Mouse (Mus musculus): ENCODE measurements around the gene Ccdc54. TPM values are rescaled to one million over a fixed set of nuclear protein-coding genes. Genes with fewer than 3 reads are reported as not detected.

The Ccdc54 gene
- polyA plus RNA-seq, 1 experiment = not detected

GRCm38 (mm10) chr16:50596171-50596570 is 5.2 kb upstream of the Ccdc54 start:
- Histone ChIP-seq H3K4me1 (ENCODE audit: control insufficient read depth, insufficient read depth, low read length) (no peaks in the 10 kb centered on the region), H3K4me3 (replicated peaks; ENCODE audit: extremely low read depth, low read depth, low read length) (no peak overlapping the region)
- no peak for TF ChIP-seq POLR2A (IDR thresholded peaks at IDR 0.05; ENCODE audit: borderline replicate concordance, extremely low read depth, low read depth, low read length)
- no peak for TF ChIP-seq CTCF (IDR thresholded peaks at IDR 0.05; ENCODE audit: insufficient read depth, low read length)
- DNase-seq = no peak
- 52% methylated on average over 4 of the region's 4 CpGs for WGBS

- TF ChIP-seq POLR2A (IDR thresholded peaks at IDR 0.05; ENCODE audit: borderline replicate concordance, extremely low read depth, low read depth, low read length) = no peak
- no peak for TF ChIP-seq CTCF (IDR thresholded peaks at IDR 0.05; ENCODE audit: insufficient read depth, low read length)
- no peak for DNase-seq
- H3K4me3 ChIP-seq (replicated peaks; ENCODE audit: extremely low read depth, low read depth, low read length) = no peak overlapping the region
- H3K4me1 ChIP-seq (ENCODE audit: control insufficient read depth, insufficient read depth, low read length) = no peaks in the 10 kb centered on the region; the same call in 1 of the 2 replicates
- 71% methylated on average over 1 of the region's 1 CpGs for WGBS
Measured at GRCm38 (mm10) chr16:50594876-50595275, 3.9 kb upstream of the Ccdc54 start.

- no peaks in the 10 kb centered on the region; the same call in 1 of the 2 replicates for H3K4me1 ChIP-seq (ENCODE audit: control insufficient read depth, insufficient read depth, low read length)
- H3K4me3 ChIP-seq (replicated peaks; ENCODE audit: extremely low read depth, low read depth, low read length) = no peak overlapping the region
- 58% methylated on average over 11 of the region's 11 CpGs for WGBS
- no peak for DNase-seq
- no peak for TF ChIP-seq POLR2A (IDR thresholded peaks at IDR 0.05; ENCODE audit: borderline replicate concordance, extremely low read depth, low read depth, low read length)
- no peak for TF ChIP-seq CTCF (IDR thresholded peaks at IDR 0.05; ENCODE audit: insufficient read depth, low read length)
Measured at GRCm38 (mm10) chr16:50593361-50593760, 2.4 kb upstream of the Ccdc54 start.

- no peak for DNase-seq
- no peaks in the 10 kb centered on the region; the same call in 1 of the 2 replicates for H3K4me1 ChIP-seq (ENCODE audit: control insufficient read depth, insufficient read depth, low read length)
- 38% methylated on average over 11 of the region's 11 CpGs for WGBS
- no peak overlapping the region for H3K4me3 ChIP-seq (replicated peaks; ENCODE audit: extremely low read depth, low read depth, low read length)
- TF ChIP-seq CTCF (IDR thresholded peaks at IDR 0.05; ENCODE audit: insufficient read depth, low read length) = no peak
- no peak for TF ChIP-seq POLR2A (IDR thresholded peaks at IDR 0.05; ENCODE audit: borderline replicate concordance, extremely low read depth, low read depth, low read length)
Measured at GRCm38 (mm10) chr16:50589574-50590151, 1.3 kb downstream of the Ccdc54 start.

GRCm38 (mm10) chr16:50588191-50588590 is 2.8 kb downstream of the Ccdc54 start:
- no peak for DNase-seq
- no peak for TF ChIP-seq POLR2A (IDR thresholded peaks at IDR 0.05; ENCODE audit: borderline replicate concordance, extremely low read depth, low read depth, low read length)
- TF ChIP-seq CTCF (IDR thresholded peaks at IDR 0.05; ENCODE audit: insufficient read depth, low read length) = no peak
- Histone ChIP-seq H3K4me1 (ENCODE audit: control insufficient read depth, insufficient read depth, low read length) (no peaks in the 10 kb centered on the region; the same call in 1 of the 2 replicates), H3K4me3 (replicated peaks; ENCODE audit: extremely low read depth, low read depth, low read length) (no peak overlapping the region)
- 57% methylated on average over 1 of the region's 1 CpGs for WGBS

GRCm38 (mm10) chr16:50587139-50587538 is 3.8 kb downstream of the Ccdc54 start:
- TF ChIP-seq POLR2A (IDR thresholded peaks at IDR 0.05; ENCODE audit: borderline replicate concordance, extremely low read depth, low read depth, low read length) = no peak
- TF ChIP-seq CTCF (IDR thresholded peaks at IDR 0.05; ENCODE audit: insufficient read depth, low read length) = no peak
- Histone ChIP-seq H3K4me1 (ENCODE audit: control insufficient read depth, insufficient read depth, low read length) (no peaks in the 10 kb centered on the region; the same call in 1 of the 2 replicates), H3K4me3 (replicated peaks; ENCODE audit: extremely low read depth, low read depth, low read length) (no peak overlapping the region)
- 88% methylated on average over 7 of the region's 7 CpGs for WGBS
- no peak for DNase-seq

GRCm38 (mm10) chr16:50578361-50578760 is 12.6 kb downstream of the Ccdc54 start:
- no peak for DNase-seq
- Histone ChIP-seq H3K4me3 (replicated peaks; ENCODE audit: extremely low read depth, low read depth, low read length) (no peak overlapping the region), H3K4me1 (ENCODE audit: control insufficient read depth, insufficient read depth, low read length) (no peaks in the 10 kb centered on the region)
- WGBS = 75% methylated on average over 6 of the region's 6 CpGs
- no peak for TF ChIP-seq CTCF (IDR thresholded peaks at IDR 0.05; ENCODE audit: insufficient read depth, low read length)
- TF ChIP-seq POLR2A (IDR thresholded peaks at IDR 0.05; ENCODE audit: borderline replicate concordance, extremely low read depth, low read depth, low read length) = no peak

- TF ChIP-seq CTCF (IDR thresholded peaks at IDR 0.05; ENCODE audit: insufficient read depth, low read length) (no peak), POLR2A (IDR thresholded peaks at IDR 0.05; ENCODE audit: borderline replicate concordance, extremely low read depth, low read depth, low read length) (no peak)
- 55% methylated on average over 13 of the region's 13 CpGs for whole genome bisulfite sequencing
- no peak overlapping the region for H3K4me3 ChIP-seq (replicated peaks; ENCODE audit: extremely low read depth, low read depth, low read length)
- H3K4me1 ChIP-seq (ENCODE audit: control insufficient read depth, insufficient read depth, low read length) = no peaks in the 10 kb centered on the region
- no peak for DNase-seq
Measured at GRCm38 (mm10) chr16:50572557-50572956, 18.4 kb downstream of the Ccdc54 start.

- no peak for DNase-seq
- WGBS = 63% methylated on average over 6 of the region's 6 CpGs
- no peaks in the 10 kb centered on the region for H3K4me1 ChIP-seq (ENCODE audit: control insufficient read depth, insufficient read depth, low read length)
- no peak for TF ChIP-seq POLR2A (IDR thresholded peaks at IDR 0.05; ENCODE audit: borderline replicate concordance, extremely low read depth, low read depth, low read length)
- TF ChIP-seq CTCF (IDR thresholded peaks at IDR 0.05; ENCODE audit: insufficient read depth, low read length) = no peak
- H3K4me3 ChIP-seq (replicated peaks; ENCODE audit: extremely low read depth, low read depth, low read length) = no peak overlapping the region
Measured at GRCm38 (mm10) chr16:50559163-50559771, 31.7 kb downstream of the Ccdc54 start.

GRCm38 (mm10) chr16:50553828-50554227 is 37.1 kb downstream of the Ccdc54 start:
- 64% methylated on average over 2 of the region's 2 CpGs for WGBS

More at GRCm38 (mm10) chr16:50553828-50554227, 37.1 kb downstream of the Ccdc54 start:
- no peak for DNase-seq
- Histone ChIP-seq H3K4me1 (ENCODE audit: control insufficient read depth, insufficient read depth, low read length) (no peaks in the 10 kb centered on the region), H3K4me3 (replicated peaks; ENCODE audit: extremely low read depth, low read depth, low read length) (no peak overlapping the region)
- no peak for TF ChIP-seq POLR2A (IDR thresholded peaks at IDR 0.05; ENCODE audit: borderline replicate concordance, extremely low read depth, low read depth, low read length)
- no peak for TF ChIP-seq CTCF (IDR thresholded peaks at IDR 0.05; ENCODE audit: insufficient read depth, low read length)
